Mouse (Mus musculus) liver, embryonic 14.5 days (tissue): ENCODE measurements at regions not wholly inside any gene's neighbourhood (a gene's known extent, or its start where the extent isn't known, plus 50 kb on each side); places are given as distances from the start of the nearest gene placed in this dataset.

ENCODE experiments used
- ATAC-seq: fragments of 200-750 bp; cut with Nextera tagmentation; 2 replicates; pipeline ENCODE4 v1.8.0; 2017; ENCODE audit warnings: moderate number of reproducible peaks, mild to moderate bottlenecking, moderate library complexity; ENCODE audit not compliant: insufficient read depth
- DNase-seq, 3 experiments: peaks; one replicate each; pipeline ENCODE4 v3.0.0-alpha.2; 2012 to 2013; ENCODE audit warnings: low read depth in 3 of 3, low spot score in 3 of 3
- H3K27ac ChIP-seq: fragments of 300-500 bp; sonication (generic); 2 replicates; pipeline ENCODE4 v1.5.1; 2014; ENCODE audit warnings: moderate library complexity, mild to moderate bottlenecking, control low read depth, inconsistent platforms
- H3K27me3 ChIP-seq: fragments of 300-500 bp; sonication (generic); 2 replicates; pipeline ENCODE4 v1.6.1; 2014; ENCODE audit warnings: mild to moderate bottlenecking, low read length, moderate library complexity; ENCODE audit not compliant: control insufficient read depth, insufficient read depth
- H3K36me3 ChIP-seq: fragments of 300-500 bp; sonication (generic); replicated peaks from 2 replicates; pipeline ENCODE4 v1.6.1; 2014; ENCODE audit warnings: low read depth; ENCODE audit not compliant: control insufficient read depth, insufficient read depth
- H3K4me1 ChIP-seq, 2 experiments: fragments of 200-500 bp in 1 of 2; fragments of 300-500 bp in 1 of 2; sonication (generic) in 1 of 2; replicated peaks; 2 replicates each; pipeline ENCODE4 v1.6.1; 2012 to 2014; ENCODE audit warnings: antibody characterized with exemption in 1 of 2, inconsistent platforms in 1 of 2, low read length in 1 of 2; ENCODE audit not compliant: control insufficient read depth in 2 of 2, insufficient read depth in 2 of 2
- H3K4me2 ChIP-seq: fragments of 300-500 bp; sonication (generic); 2 replicates; pipeline ENCODE4 v1.6.1; 2014; ENCODE audit warnings: low read depth, mild to moderate bottlenecking, control low read depth, moderate library complexity
- H3K4me3 ChIP-seq, 2 experiments: fragments of 200-500 bp in 1 of 2; fragments of 300-500 bp in 1 of 2; sonication (generic) in 1 of 2; 2 replicates each; pipeline ENCODE4 v1.5.1; 2012 to 2014; ENCODE audit warnings: low read depth in 2 of 2, low read length in 2 of 2, mild to moderate bottlenecking in 2 of 2, control low read depth in 1 of 2, inconsistent platforms in 1 of 2, moderate library complexity in 1 of 2; ENCODE audit not compliant: insufficient read depth in 1 of 2
- H3K9ac ChIP-seq: fragments of 300-500 bp; sonication (generic); replicated peaks from 2 replicates; pipeline ENCODE4 v1.6.1; 2014; ENCODE audit warnings: mild to moderate bottlenecking, control low read depth, moderate library complexity
- H3K9me3 ChIP-seq: fragments of 300-500 bp; sonication (generic); 2 replicates; pipeline ENCODE4 v1.6.1; 2016; ENCODE audit warnings: low read length, mixed read lengths; ENCODE audit not compliant: control insufficient read depth
- CTCF ChIP-seq: IDR thresholded peaks from 2 replicates; pipeline ENCODE4 v1.5.1; 2016; ENCODE audit warnings: antibody characterized with exemption, low read depth, control low read depth
- EP300 ChIP-seq: IDR thresholded peaks from 2 replicates; pipeline ENCODE4 v1.6.1; 2016; ENCODE audit warnings: antibody characterized with exemption, low read depth
- WGBS: fragments of 180-500 bp; shearing (Covaris S2); extraction: QIAGEN DNeasy Blood & Tissue Kit; methylation state at CpG from one replicate; pipeline ENCODE4 v1.1.7; 2014; ENCODE audit not compliant: insufficient replicate concordance; 5-methylcytosine and 5-hydroxymethylcytosine counted together

- Histone ChIP-seq H3K4me3 (no peak overlapping the region), H3K27me3 (no peaks in the 10 kb centered on the region), H3K27ac (no peak overlapping the region), H3K9ac (no peak overlapping the region), H3K4me2 (no peak overlapping the region), H3K36me3 (no peaks in the 10 kb centered on the region), H3K4me1 (peaks cover 3 to 23% of the 10 kb centered on the region in 2 experiments; a peak in 3 of 4 replicates), H3K9me3 (no peaks in the 10 kb centered on the region)
- TF ChIP-seq CTCF (no peak), EP300 (no peak)
- DNase-seq (no peak), ATAC-seq (no peak)
- 67% methylated on average over 7 of the region's 7 CpGs for WGBS
Observed at GRCm38 (mm10) chr12:77054211-77054610, 92.2 kb upstream of the Max start.

- 36% methylated on average over 6 of the region's 6 CpGs for WGBS
- DNase-seq (no peak), ATAC-seq (0 out of 2 replicates have a peak, but pooled peaks have one; percentile 31)
- no peak overlapping the region for H3K27ac ChIP-seq
- no peaks in the 10 kb centered on the region for H3K36me3 ChIP-seq
- TF ChIP-seq EP300, result no peak
- peak; percentile 71 for TF ChIP-seq CTCF
- H3K9ac ChIP-seq, result no peak overlapping the region
- no peak overlapping the region for H3K4me2 ChIP-seq
- no peaks in the 10 kb centered on the region for H3K9me3 ChIP-seq
- H3K27me3 ChIP-seq, result no peaks in the 10 kb centered on the region
- peaks cover 0 to 15% of the 10 kb centered on the region in 2 experiments; a peak in 2 of 4 replicates for H3K4me1 ChIP-seq
- no peak overlapping the region for H3K4me3 ChIP-seq
Observed at GRCm38 (mm10) chr12:77052853-77053252, 90.9 kb upstream of the Max start.

- no peak for ATAC-seq
- Histone ChIP-seq H3K4me3 (no peak overlapping the region), H3K9ac (no peak overlapping the region), H3K9me3 (no peaks in the 10 kb centered on the region), H3K4me1 (no peaks in the 10 kb centered on the region), H3K36me3 (no peaks in the 10 kb centered on the region), H3K4me2 (no peak overlapping the region), H3K27me3 (no peaks in the 10 kb centered on the region), H3K27ac (no peak overlapping the region)
- TF ChIP-seq EP300 (no peak), CTCF (no peak)
- no peak for DNase-seq
- WGBS, result 64% methylated on average over 11 of the region's 11 CpGs
Observed at GRCm38 (mm10) chr12:77048380-77048779, 86.4 kb upstream of the Max start.

GRCm38 (mm10) chr12:77047273-77047672 is 85.3 kb upstream of the Max start:
- Histone ChIP-seq H3K4me1 (no peaks in the 10 kb centered on the region), H3K9me3 (no peaks in the 10 kb centered on the region), H3K9ac (no peak overlapping the region), H3K4me2 (no peak overlapping the region), H3K36me3 (no peaks in the 10 kb centered on the region), H3K4me3 (no peak overlapping the region), H3K27me3 (no peaks in the 10 kb centered on the region), H3K27ac (no peak overlapping the region)
- TF ChIP-seq CTCF (no peak), EP300 (no peak)
- DNase-seq, result no peak
- ATAC-seq, result no peak
- WGBS, result 39% methylated on average over 1 of the region's 1 CpGs

GRCm38 (mm10) chr12:77045956-77046355 is 84.0 kb upstream of the Max start:
- DNase-seq, result no peak
- Histone ChIP-seq H3K9ac (no peak overlapping the region), H3K27me3 (no peaks in the 10 kb centered on the region), H3K4me1 (no peaks in the 10 kb centered on the region), H3K9me3 (no peaks in the 10 kb centered on the region), H3K4me2 (no peak overlapping the region), H3K27ac (no peak overlapping the region), H3K4me3 (no peak overlapping the region), H3K36me3 (no peaks in the 10 kb centered on the region)
- ATAC-seq, result no peak
- WGBS, result 71% methylated on average over 2 of the region's 2 CpGs
- TF ChIP-seq EP300 (no peak), CTCF (no peak)

GRCm38 (mm10) chr12:77045356-77045755 is 83.4 kb upstream of the Max start:
- no peaks in the 10 kb centered on the region for H3K9me3 ChIP-seq
- no peak overlapping the region for H3K27ac ChIP-seq
- DNase-seq (no peak), ATAC-seq (no peak)
- H3K4me3 ChIP-seq, result no peak overlapping the region
- H3K4me2 ChIP-seq, result no peak overlapping the region
- no peaks in the 10 kb centered on the region for H3K36me3 ChIP-seq
- no peak overlapping the region for H3K9ac ChIP-seq
- H3K27me3 ChIP-seq, result no peaks in the 10 kb centered on the region
- 71% methylated on average over 10 of the region's 10 CpGs for WGBS
- TF ChIP-seq CTCF (no peak), EP300 (no peak)
- no peaks in the 10 kb centered on the region for H3K4me1 ChIP-seq
